Comparison of ENCODE assay signal across 14 mouse cellular contexts in the genomic region with DNA sequence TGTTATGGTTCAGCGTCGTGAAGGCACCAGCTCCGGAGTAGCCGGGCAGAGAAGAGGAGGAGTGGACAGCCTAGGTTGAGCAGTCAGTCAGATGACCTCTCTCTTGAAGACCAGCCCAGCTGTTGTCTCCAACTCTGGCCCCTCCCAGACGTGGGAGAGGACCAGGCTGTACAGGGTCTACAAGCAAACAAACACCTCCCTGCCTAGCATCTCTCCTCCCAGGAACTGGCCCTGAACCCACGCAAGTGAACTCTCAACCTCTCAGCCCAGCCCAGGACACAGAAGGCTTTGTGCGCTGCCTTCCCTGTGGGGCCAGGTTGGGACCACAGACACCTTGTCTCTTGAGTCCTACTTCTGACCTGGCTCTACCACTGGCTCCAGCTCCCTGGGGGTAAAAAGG. TPM values are rescaled to one million over a fixed set of nuclear protein-coding genes. Genes with fewer than 3 reads are reported as not detected.
DNase-seq lines count a peak whose midpoint lies in the region; ATAC-seq and TF ChIP-seq lines count a peak whose summit lies in the region.
"Had no signal": no experiment of that assay in that cellular context is flagged by ENCODE, and none has a peak within 500 bp of the region (broad histone marks: within the 10 kb centered on the region; RNA-seq: fewer than 3 reads in every experiment).

Gene Anxa9 (minus strand): TSS at position 77 of the 400 bp plus-strand sequence.

- H3K4me3 ChIP-seq in heart, embryonic 15.5 days: no peak within 1 kb of the TSS
- H3K4me3 ChIP-seq in bone marrow macrophage, adult 2 months (ENCODE audit: insufficient read depth, low read length): no peak within 1 kb of the TSS
- H3K4me3 ChIP-seq: forebrain, embryonic 10.5 days; heart, embryonic 10.5 days had no signal

- H3K36me3 ChIP-seq in heart, embryonic 15.5 days: no peaks in the 10 kb centered on the region

- no peak for TF ChIP-seq CTCF in bone marrow macrophage, adult 2 months (IDR thresholded peaks at IDR 0.05; ENCODE audit: low read depth, low read length)

- H3K9ac ChIP-seq in heart, embryonic 15.5 days: no peak within 1 kb of the TSS

- H3K27me3 ChIP-seq in heart, embryonic 15.5 days: no peaks in the 10 kb centered on the region

- 46% methylated on average over 7 of the region's 7 CpGs for WGBS in heart, embryonic 15.5 days

- H3K4me2 ChIP-seq in heart, embryonic 15.5 days: no peak within 1 kb of the TSS

- no peaks in the 10 kb centered on the region for H3K9me3 ChIP-seq in heart, embryonic 15.5 days (replicated peaks)
- H3K9me3 ChIP-seq: forebrain, embryonic 10.5 days; heart, embryonic 10.5 days had no signal

- DNase-seq in heart, postnatal 36 days: no peak
- peak; percentile 33 to 54 for DNase-seq in kidney, postnatal 4 days
- DNase-seq in kidney, adult 8-10 months: no peak
- DNase-seq in gastrocnemius, postnatal 4 days (ENCODE audit: low spot score in 2 of 2): no peak
- DNase-seq: cerebellum, adult 2 months; kidney, adult 18-20 months; right cerebral cortex, adult 18-20 months; thymus, postnatal 14 days had no signal

- peaks cover 7% of the 10 kb centered on the region for H3K4me1 ChIP-seq in heart, embryonic 15.5 days (replicated peaks)
- H3K4me1 ChIP-seq in bone marrow macrophage, adult 2 months (ENCODE audit: control insufficient read depth, insufficient read depth, low read length): peaks cover 14% of the 10 kb centered on the region

- 0 out of 2 replicates have a peak, but pooled peaks have one; percentile 41 for ATAC-seq in heart, embryonic 15.5 days (replicated peaks; ENCODE audit: insufficient number of reproducible peaks, insufficient read depth, low FRiP score, low read depth)
- no peak for ATAC-seq in megakaryocyte-erythroid progenitor cell, adult 5-6 weeks (replicated peaks; ENCODE audit: low FRiP score, low TSS enrichment, poor library complexity, severe bottlenecking)

- no peak within 1 kb of the TSS for H3K27ac ChIP-seq in heart, embryonic 15.5 days
- H3K27ac ChIP-seq in bone marrow macrophage, adult 2 months (ENCODE audit: insufficient read depth, low read depth, low read length): no peak within 1 kb of the TSS
- H3K27ac ChIP-seq: forebrain, embryonic 10.5 days; heart, embryonic 10.5 days; macrophage had no signal

- no peak for TF ChIP-seq POLR2A in bone marrow macrophage, adult 2 months (IDR thresholded peaks at IDR 0.05; ENCODE audit: borderline replicate concordance, low read depth, low read length)

- intact Hi-C loops in heart, postnatal 36 days (cut with DNase I): no loop called here

RNA-seq across cellular contexts. Expression of gene Anxa9, which starts in this region (rescaled TPM):
- 0.64 and 1.2 TPM in 2 replicates for polyA plus RNA-seq in heart, embryonic 15.5 days (2015; fragmentation: Nextera tagmentation; extraction: Ambion mirVana)
- under 1 TPM; 0.53 to 0.60 TPM for total RNA-seq in heart, postnatal 36 days (2021)
- 11.1 and 15.4 TPM in 2 replicates for polyA plus RNA-seq in bone marrow macrophage, adult 2 months (2012; ENCODE audit: insufficient read depth, insufficient read length, missing spikeins)
- 25.5 and 35.5 TPM in 2 replicates for total RNA-seq in megakaryocyte-erythroid progenitor cell, adult 5-6 weeks (2014; fragmentation: Nextera tagmentation)
- total RNA-seq in megakaryocyte-erythroid progenitor cell, adult 5-6 weeks (2017): 15.6 and 16.7 TPM in 2 replicates
- 1 to 10 TPM in 1 of 2 experiments, under 1 TPM in 1; 0.57 to 1.1 TPM for total RNA-seq in gastrocnemius, postnatal 4 days (2021)

Comparison
In these comparisons a context has a peak if more than half of its experiments do, and no peak if none do; other contexts are left out.
1. RNA of gene Anxa9 (total RNA-seq): 15.6 to 35.5 TPM in megakaryocyte-erythroid progenitor cell, adult 5-6 weeks; 0.57 to 1.1 TPM in gastrocnemius, postnatal 4 days and 0.53 to 0.60 TPM in heart, postnatal 36 days; every median in the first group is over 4 times any median in the second.
2. DNase-seq: peak in kidney, postnatal 4 days (2 of 2); none in heart, postnatal 36 days (0 of 2), kidney, adult 8-10 months (0 of 2) and gastrocnemius, postnatal 4 days (0 of 2).